ENCODE assay signal across 9 mouse cellular contexts in the genomic region with DNA sequence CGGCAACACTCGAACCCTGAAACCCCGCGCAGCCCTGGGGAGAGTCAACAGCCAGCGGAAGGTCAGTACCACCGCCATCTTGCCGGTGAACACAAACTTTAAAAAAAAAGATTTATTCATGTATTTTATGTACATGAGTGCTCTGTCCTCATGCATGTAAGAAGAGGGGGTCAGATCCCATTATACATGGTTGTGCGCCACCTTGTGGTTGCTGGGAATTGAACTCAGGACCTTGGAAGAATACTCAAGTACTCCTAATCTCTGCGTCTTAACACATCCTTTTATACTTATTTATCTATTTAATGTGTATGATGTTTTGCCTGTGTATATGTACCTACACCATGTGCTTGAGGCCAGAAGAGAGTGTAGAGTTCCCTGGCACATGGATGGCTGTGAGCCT. TPM values are rescaled to one million over a fixed set of nuclear protein-coding genes. Genes with fewer than 3 reads are reported as not detected.
DNase-seq lines count a peak whose midpoint lies in the region; ATAC-seq lines count a peak whose summit lies in the region.
"Had no signal": no experiment of that assay in that cellular context is flagged by ENCODE, and none has a peak within 500 bp of the region (broad histone marks: within the 10 kb centered on the region; RNA-seq: fewer than 3 reads in every experiment).

No protein-coding gene starts in this region.

- H3K27me3 ChIP-seq in kidney, embryonic 15.5 days: no peaks in the 10 kb centered on the region
- no peaks in the 10 kb centered on the region for H3K27me3 ChIP-seq in midbrain, embryonic 11.5 days (ENCODE audit: control insufficient read depth, insufficient read depth, low read length)
- H3K27me3 ChIP-seq: limb, embryonic 13.5 days had no signal

- ATAC-seq in kidney, embryonic 15.5 days (replicated peaks; ENCODE audit: low FRiP score): no peak
- no peak for ATAC-seq in midbrain, embryonic 11.5 days (ENCODE audit: low FRiP score)

- peaks cover 10% of the 10 kb centered on the region for H3K4me1 ChIP-seq in kidney, embryonic 15.5 days
- no peaks in the 10 kb centered on the region for H3K4me1 ChIP-seq in midbrain, embryonic 11.5 days (ENCODE audit: control insufficient read depth, insufficient read depth, low read length)
- H3K4me1 ChIP-seq: limb, embryonic 13.5 days had no signal

- no peaks in the 10 kb centered on the region for H3K9me3 ChIP-seq in kidney, embryonic 15.5 days (replicated peaks)
- H3K9me3 ChIP-seq in midbrain, embryonic 11.5 days (ENCODE audit: control insufficient read depth, low read length): no peaks in the 10 kb centered on the region
- H3K9me3 ChIP-seq: limb, embryonic 13.5 days had no signal

- WGBS in kidney, embryonic 15.5 days: 67% methylated on average over 9 of the region's 9 CpGs
- WGBS in midbrain, embryonic 11.5 days: 74% methylated on average over 9 of the region's 9 CpGs

- peak; percentile 41 for DNase-seq in adrenal gland, postnatal 10 days
- DNase-seq in adrenal gland, adult 18-20 months (ENCODE audit: low spot score in 2 of 2): no peak
- DNase-seq in kidney, postnatal 10 days: peak; percentile 58
- DNase-seq in NIH3T3 (ENCODE audit: low read depth): peak; percentile 89
- peak; percentile 51 for DNase-seq in forelimb bud, embryonic 11.5 days (ENCODE audit: low read depth, low spot score)
- DNase-seq in midbrain, embryonic 11.5 days (ENCODE audit: low spot score, missing footprints): peak; percentile 90
- DNase-seq in urinary bladder, postnatal 4 days (ENCODE audit: low spot score in 2 of 2): no peak

- H3K27ac ChIP-seq in kidney, embryonic 15.5 days: no peak overlapping the region
- no peak overlapping the region for H3K27ac ChIP-seq in midbrain, embryonic 11.5 days (ENCODE audit: low read depth, low read length)
- H3K27ac ChIP-seq: limb, embryonic 13.5 days had no signal

- H3K9ac ChIP-seq in kidney, embryonic 15.5 days: no peak overlapping the region
- no peak overlapping the region for H3K9ac ChIP-seq in midbrain, embryonic 11.5 days (ENCODE audit: low read length)
- H3K9ac ChIP-seq: limb, embryonic 13.5 days had no signal

- no peak overlapping the region for H3K4me2 ChIP-seq in kidney, embryonic 15.5 days
- H3K4me2 ChIP-seq in midbrain, embryonic 11.5 days: no peak overlapping the region
- H3K4me2 ChIP-seq: limb, embryonic 13.5 days had no signal

- no peak overlapping the region for H3K4me3 ChIP-seq in kidney, embryonic 15.5 days (replicated peaks)
- no peak overlapping the region for H3K4me3 ChIP-seq in midbrain, embryonic 11.5 days (ENCODE audit: low read depth, low read length)
- H3K4me3 ChIP-seq: limb, embryonic 13.5 days had no signal

- H3K36me3 ChIP-seq in kidney, embryonic 15.5 days: no peaks in the 10 kb centered on the region
- no peaks in the 10 kb centered on the region for H3K36me3 ChIP-seq in midbrain, embryonic 11.5 days (ENCODE audit: control insufficient read depth, insufficient read depth, low read length)
- H3K36me3 ChIP-seq: limb, embryonic 13.5 days had no signal

RNA-seq across cellular contexts. Expression of gene Slc28a1, which starts 47.1 kb away (rescaled TPM):
- total RNA-seq in adrenal gland, postnatal 10 days (2021): under 1 TPM; 0.58 to 0.66 TPM
- under 1 TPM in 1 of 2 experiments, not detected in 1; 0.10 TPM for total RNA-seq in adrenal gland, adult 18-20 months (2021)
- 0.13 and 0.49 TPM in 2 replicates for polyA plus RNA-seq in kidney, embryonic 15.5 days (2015; fragmentation: Nextera tagmentation; extraction: Ambion mirVana)
- 0.06 and 0.07 TPM in 2 replicates for polyA plus RNA-seq in midbrain, embryonic 11.5 days (2014; fragmentation: Nextera tagmentation; extraction: Ambion mirVana)

RNA-seq across cellular contexts. Expression of gene Pde8a, which starts 51.7 kb away (rescaled TPM):
- total RNA-seq in adrenal gland, postnatal 10 days (2021): 10 to 100 TPM; 29.9 to 31.0 TPM
- total RNA-seq in adrenal gland, adult 18-20 months (2021): 10 to 100 TPM; 30.2 to 40.6 TPM
- polyA plus RNA-seq in kidney, embryonic 15.5 days (2015; fragmentation: Nextera tagmentation; extraction: Ambion mirVana): 5.7 and 6.2 TPM in 2 replicates
- 2.9 and 3.0 TPM in 2 replicates for polyA plus RNA-seq in midbrain, embryonic 11.5 days (2014; fragmentation: Nextera tagmentation; extraction: Ambion mirVana)

Comparison
In these comparisons a context has a peak if more than half of its experiments do, and no peak if none do; other contexts are left out.
1. DNase-seq: peak in adrenal gland, postnatal 10 days (single experiment), kidney, postnatal 10 days (single experiment), NIH3T3 (single experiment), forelimb bud, embryonic 11.5 days (single experiment) and midbrain, embryonic 11.5 days (single experiment); none in adrenal gland, adult 18-20 months (0 of 2) and urinary bladder, postnatal 4 days (0 of 2).